Mouse (Mus musculus): Measurements from ENCODE around the gene Tgfb1.
A peak's percentile ranks its signal among the peaks of the same experiment; 100 is the strongest.

Gene Tgfb1

DNA sequence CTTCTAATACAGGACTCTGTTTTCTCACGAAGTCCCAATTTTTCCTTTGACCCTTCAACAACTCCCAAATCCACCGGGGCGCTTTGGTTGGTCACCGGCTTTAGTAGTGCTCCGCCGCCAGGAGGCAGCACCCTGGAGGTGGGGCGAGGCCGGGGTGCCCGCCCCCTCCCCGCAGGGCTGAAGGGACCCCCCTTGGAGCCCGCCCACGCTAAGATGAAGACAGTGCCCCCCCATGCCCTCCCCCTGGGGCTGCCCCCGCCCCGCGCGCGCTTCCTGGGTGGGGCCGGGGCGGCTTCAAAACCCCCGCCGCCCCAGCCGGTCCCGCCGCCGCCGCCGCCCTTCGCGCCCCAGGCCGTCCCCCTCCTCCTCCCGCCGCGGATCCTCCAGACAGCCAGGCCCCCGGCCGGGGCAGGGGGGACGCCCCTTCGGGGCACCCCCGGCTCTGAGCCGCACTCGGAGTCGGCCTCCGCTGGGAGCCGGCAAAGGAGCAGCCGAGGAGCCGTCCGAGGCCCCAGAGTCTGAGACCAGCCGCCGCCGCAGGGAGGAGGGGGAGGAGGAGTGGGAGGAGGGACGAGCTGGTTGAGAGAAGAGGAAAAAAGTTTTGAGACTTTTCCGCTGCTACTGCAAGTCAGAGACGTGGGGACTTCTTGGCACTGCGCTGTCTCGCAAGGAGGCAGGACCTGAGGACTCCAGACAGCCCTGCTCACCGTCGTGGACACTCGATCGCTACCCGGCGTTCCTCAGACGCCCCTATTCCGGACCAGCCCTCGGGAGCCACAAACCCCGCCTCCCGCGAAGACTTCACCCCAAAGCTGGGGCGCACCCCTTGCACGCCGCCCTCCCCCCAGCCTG lies at the start of gene Tgfb1:
Gene Tgfb1 (plus strand): TSS at position 323 of the 852 bp plus-strand sequence.
- DNase-seq (ENCODE audit: low spot score), result peak; percentile 56

DNA sequence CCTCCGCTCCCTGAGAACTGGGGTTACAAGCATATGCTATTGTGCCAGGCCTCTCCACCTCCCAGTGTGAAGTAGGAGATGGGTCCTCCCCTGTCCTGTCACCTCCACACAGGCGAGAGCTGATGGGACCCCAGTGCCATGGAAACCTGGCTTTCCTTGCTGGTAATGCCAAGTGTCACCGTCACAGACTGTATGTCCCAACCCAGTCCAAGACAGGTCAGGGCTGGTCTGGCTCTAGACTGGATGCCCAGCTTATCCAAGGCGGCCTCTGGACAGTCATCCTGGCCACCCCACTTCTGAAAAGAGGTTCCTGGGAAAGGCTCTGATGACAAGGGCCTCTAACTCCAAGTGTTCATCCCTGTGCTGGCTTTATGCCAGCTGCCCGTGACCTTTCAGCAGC lies 49.7 kb upstream of the Tgfb1 start:
- DNase-seq (ENCODE audit: low spot score), result no peak

DNA sequence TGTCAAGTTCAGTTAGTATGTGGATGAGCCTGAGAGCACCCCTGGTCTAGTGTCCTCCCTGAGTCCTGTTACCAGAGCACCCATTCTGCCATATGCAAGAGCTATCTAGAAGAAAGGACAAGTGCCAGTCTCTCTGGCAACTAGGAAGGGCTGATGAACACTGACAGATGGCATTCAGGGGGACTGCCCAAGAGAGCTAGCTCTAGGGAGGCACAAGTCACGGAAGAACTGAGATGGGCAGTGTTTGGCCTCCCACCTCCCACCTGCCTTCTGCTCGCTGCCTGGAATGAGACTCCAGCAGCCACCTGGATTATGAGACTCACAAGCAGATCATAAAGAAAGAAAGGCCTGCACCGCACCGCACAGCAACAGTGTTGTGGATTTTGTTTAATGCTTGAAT lies 47.0 kb upstream of the Tgfb1 start:
- no peak for DNase-seq (ENCODE audit: low spot score)

DNA sequence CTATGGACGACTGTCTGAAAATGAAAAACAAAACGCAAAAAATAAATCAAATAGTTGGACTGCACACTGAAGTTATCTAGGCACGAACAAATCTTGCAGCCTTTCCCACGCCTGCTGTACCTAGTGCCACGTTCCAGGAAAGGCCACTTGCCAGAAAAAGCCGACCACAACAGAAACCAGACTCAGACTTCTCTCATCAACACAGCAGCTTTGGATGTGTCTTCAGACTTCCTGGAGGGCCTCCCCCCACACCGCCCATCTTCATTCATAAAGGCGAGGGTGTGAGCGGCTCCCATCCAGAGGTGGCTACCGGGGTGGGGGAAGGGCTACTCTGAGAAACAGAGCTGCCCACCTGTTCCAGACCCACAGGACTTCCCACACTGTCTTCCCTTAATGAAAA lies 42.7 kb upstream of the Tgfb1 start:
- no peak for DNase-seq (ENCODE audit: low spot score)

DNA sequence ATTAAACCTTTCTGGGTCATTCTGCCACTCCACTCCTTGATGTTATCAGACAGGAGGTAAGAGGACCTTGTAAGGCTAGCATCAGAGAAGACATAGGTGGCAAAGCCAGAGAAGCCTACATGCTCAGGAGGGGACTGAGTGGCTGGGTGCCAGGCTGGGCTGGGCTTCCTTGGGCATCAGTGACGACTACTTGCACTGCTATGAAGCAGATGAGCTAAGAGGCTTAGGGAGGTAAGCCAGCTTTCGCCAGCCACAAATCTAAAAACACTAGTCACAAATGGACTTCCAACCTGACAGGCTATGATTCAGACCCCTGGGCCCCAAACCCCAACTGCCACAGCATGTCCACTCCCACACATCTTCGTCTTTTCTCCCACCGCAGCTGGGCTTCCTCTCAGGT lies 42.2 kb upstream of the Tgfb1 start:
- no peak for DNase-seq (ENCODE audit: low spot score)

GRCm38 (mm10) chr7:25645074-25645473 lies 41.7 kb upstream of the Tgfb1 start:
- no peak for DNase-seq (ENCODE audit: low spot score)

- no peak for DNase-seq (ENCODE audit: low spot score)
Observed at GRCm38 (mm10) chr7:25647574-25648123, 39.2 kb upstream of the Tgfb1 start.

- no peak for DNase-seq (ENCODE audit: low spot score)
Observed at GRCm38 (mm10) chr7:25649839-25650238, 37.0 kb upstream of the Tgfb1 start.

GRCm38 (mm10) chr7:25651281-25651680 lies 35.5 kb upstream of the Tgfb1 start:
- no peak for DNase-seq (ENCODE audit: low spot score)

- DNase-seq (ENCODE audit: low spot score), result no peak
Observed at GRCm38 (mm10) chr7:25652244-25652759, 34.5 kb upstream of the Tgfb1 start.

GRCm38 (mm10) chr7:25655601-25656428 lies 31.0 kb upstream of the Tgfb1 start:
- DNase-seq (ENCODE audit: low spot score), result no peak

GRCm38 (mm10) chr7:25657785-25658184 lies 29.0 kb upstream of the Tgfb1 start:
- DNase-seq (ENCODE audit: low spot score), result no peak

DNA sequence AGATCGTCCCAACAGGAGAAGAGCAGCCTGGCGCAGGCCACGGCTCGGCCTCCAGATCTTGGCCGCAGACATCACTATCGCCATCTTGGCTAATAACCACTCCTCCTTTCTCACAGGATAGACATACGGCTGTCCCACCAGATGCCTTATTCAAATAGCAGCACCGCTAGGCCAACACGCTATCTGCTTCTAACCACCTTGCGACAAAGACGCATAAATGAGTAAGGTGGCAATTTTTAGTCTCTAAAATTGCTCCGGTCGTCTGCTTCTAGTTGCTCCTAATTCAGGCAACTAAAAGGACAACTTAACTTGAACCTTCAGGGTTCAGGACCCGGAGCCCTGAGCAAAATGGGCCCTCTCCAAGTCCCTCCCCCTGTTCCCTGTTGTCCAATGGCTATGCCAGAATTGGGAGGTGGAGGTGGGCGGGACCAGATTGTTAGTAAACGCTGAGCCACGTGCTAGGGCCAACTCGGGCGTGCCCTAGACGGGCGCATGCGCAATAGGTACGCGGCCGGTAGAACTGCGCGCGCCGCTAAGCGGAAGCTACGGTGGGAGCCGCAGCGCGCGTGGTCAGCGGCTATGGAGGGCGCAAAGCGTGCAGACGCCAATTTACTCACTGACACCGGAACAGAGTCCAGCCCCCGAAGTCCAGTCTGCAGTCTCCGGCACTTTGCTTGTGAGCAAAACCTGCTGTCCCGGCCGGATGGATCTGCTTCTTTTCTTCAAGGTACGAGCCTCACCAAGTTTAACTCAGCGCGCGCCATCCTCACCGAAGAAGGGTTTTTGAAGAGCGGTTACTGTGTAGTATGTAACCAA lies 27.9 kb upstream of the Tgfb1 start, which contains the start of the genes Bckdha and Exosc5:
Gene Bckdha (minus strand): TSS at position 325 of the 816 bp plus-strand sequence.
Gene Exosc5 (plus strand): TSS at position 508 of the 816 bp plus-strand sequence.
- DNase-seq (ENCODE audit: low spot score), result peak; percentile 99

DNA sequence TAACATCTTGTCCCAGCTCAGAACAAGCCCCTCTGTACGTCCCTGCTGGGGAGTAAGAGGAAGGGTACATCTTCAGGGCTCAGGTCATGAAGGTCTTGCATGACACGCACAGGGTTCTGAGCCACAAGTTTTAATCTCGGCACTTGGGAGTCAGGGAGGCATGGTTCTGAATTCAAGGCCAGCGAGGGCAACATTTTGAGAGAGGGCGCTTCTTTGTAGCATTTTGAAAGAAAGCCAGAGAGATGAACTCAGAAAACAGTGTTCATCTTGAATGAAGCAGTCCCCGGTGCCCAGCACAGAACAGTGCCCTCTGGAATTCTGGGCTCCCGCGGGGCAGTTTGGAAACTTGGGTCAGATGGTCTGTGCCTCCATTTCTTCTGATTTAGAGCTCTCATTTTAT lies 20.4 kb upstream of the Tgfb1 start:
- DNase-seq (ENCODE audit: low spot score), result no peak

DNA sequence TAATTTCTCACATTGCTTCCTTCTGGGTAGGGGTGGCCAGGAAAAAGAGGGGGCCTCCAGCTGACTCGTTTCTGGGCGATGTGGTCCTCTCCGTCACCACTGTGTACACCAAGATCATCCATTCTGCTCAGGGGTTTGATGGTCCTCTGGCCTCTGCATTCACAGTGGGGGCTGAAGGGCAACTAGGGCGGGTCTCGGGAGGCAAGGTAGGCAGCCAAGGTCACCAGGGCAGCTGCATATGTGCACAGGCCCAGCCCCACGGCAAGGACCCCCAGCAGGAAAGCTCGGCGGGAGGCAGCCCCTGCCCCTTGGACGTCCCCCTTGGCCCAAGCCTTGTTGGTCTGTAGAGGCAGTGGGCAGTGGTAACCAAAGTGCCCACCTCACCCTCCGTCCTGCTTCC lies 17.6 kb upstream of the Tgfb1 start:
- DNase-seq (ENCODE audit: low spot score), result no peak

GRCm38 (mm10) chr7:25669631-25670030 lies 17.2 kb upstream of the Tgfb1 start:
- DNase-seq (ENCODE audit: low spot score), result no peak

DNA sequence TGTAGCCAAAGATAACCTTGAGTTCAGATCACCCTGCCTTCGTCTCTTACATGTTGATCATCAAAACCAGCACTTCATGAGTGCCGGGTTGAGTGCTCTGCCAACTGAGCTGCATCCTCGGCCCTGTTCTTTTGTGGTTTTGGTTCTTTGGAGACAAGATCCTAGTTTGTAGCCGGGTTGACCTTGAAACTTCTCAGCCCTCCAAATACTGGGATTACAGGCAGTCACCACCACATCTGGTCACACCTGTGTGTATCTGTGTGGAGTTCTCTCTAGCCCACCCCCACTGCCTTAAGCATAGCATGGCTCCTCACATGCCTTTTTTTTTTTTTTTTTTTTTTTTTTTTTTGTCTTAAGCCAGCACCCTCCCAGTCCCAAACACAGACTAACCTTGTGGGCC lies 16.7 kb upstream of the Tgfb1 start:
- DNase-seq (ENCODE audit: low spot score), result no peak

GRCm38 (mm10) chr7:25671686-25672085 lies 15.1 kb upstream of the Tgfb1 start:
- DNase-seq (ENCODE audit: low spot score), result no peak

- DNase-seq (ENCODE audit: low spot score), result no peak
Observed at GRCm38 (mm10) chr7:25672442-25672841, 14.4 kb upstream of the Tgfb1 start.

GRCm38 (mm10) chr7:25674297-25674696 lies 12.5 kb upstream of the Tgfb1 start:
- DNase-seq (ENCODE audit: low spot score), result no peak

- DNase-seq (ENCODE audit: low spot score), result no peak
Observed at GRCm38 (mm10) chr7:25674719-25675300, 12.0 kb upstream of the Tgfb1 start, which contains the start of gene Tmem91. Gene Tmem91, minus strand, starts transcription at chr7:25675166.

Data from ovary, adult 18-20 months (tissue).